Comparison of ENCODE assay signal across 8 mouse cellular contexts in the genomic region with DNA sequence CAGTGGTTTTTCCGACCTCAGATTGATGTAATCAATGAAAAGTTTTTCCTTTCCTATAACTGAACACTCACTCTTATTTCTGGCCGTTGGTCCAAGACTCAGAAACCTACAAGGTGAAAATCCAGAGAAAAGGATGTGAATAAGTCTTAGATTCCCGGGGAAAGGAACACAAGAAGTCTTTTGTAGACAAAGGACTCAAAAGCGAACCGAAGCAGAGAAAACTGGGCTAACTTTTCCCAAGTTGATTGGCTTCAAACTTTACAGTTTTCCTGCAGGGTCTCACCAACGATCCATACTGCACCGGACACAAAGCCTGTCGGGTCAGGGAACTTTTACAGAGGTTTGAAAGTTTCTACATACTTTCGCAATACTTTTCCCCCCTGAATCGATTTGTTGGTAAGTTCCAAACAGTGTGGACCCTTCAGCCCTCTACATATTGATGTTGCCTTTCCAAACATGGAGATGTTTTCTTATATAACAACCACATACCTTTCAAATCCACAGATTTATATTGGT. TPM values are rescaled to one million over a fixed set of nuclear protein-coding genes. Genes with fewer than 3 reads are reported as not detected.
DNase-seq lines count a peak whose midpoint lies in the region; ATAC-seq and TF ChIP-seq lines count a peak whose summit lies in the region.

A gene (minus strand): TSS at position 214 of the 516 bp plus-strand sequence.

- peak within 1 kb of the TSS; percentile 65 for H3K4me2 ChIP-seq in kidney, embryonic 16.5 days (replicated peaks; ENCODE audit: low read depth, low read length)
- H3K4me2 ChIP-seq in intestine, postnatal 0 days (replicated peaks; ENCODE audit: low read depth), result peak within 1 kb of the TSS; percentile 77
- H3K4me2 ChIP-seq in midbrain, embryonic 14.5 days (ENCODE audit: low read length), result peak within 1 kb of the TSS; percentile 58

- TF ChIP-seq POLR2A in brain, embryonic 14.5 days (IDR thresholded peaks at IDR 0.05; ENCODE audit: borderline replicate concordance, extremely low read depth, insufficient read depth, insufficient read length, poor library complexity, severe bottlenecking), result no peak

- peak within 1 kb of the TSS; percentile 90 for H3K27ac ChIP-seq in kidney, embryonic 16.5 days (ENCODE audit: low read length)
- peak within 1 kb of the TSS; percentile 74; the same call in 1 of the 2 replicates for H3K27ac ChIP-seq in intestine, postnatal 0 days (ENCODE audit: low read depth, low read length)
- H3K27ac ChIP-seq in midbrain, embryonic 14.5 days (replicated peaks; ENCODE audit: low read depth, low read length), result 0 out of 2 replicates have a peak within 1 kb of the TSS, but pooled peaks have one; percentile 49

- peak within 1 kb of the TSS; percentile 58 for H3K4me3 ChIP-seq in kidney, embryonic 16.5 days (ENCODE audit: low read length)
- H3K4me3 ChIP-seq in intestine, postnatal 0 days (ENCODE audit: low read depth, low read length), result peak within 1 kb of the TSS; percentile 63
- H3K4me3 ChIP-seq in midbrain, embryonic 14.5 days (replicated peaks; ENCODE audit: low read depth, low read length), result peak within 1 kb of the TSS; percentile 47

- 27% methylated on average over 10 of the region's 10 CpGs for WGBS in kidney, embryonic 16.5 days
- 30% methylated on average over 10 of the region's 10 CpGs for WGBS in intestine, postnatal 0 days
- 18% methylated on average over 10 of the region's 10 CpGs for WGBS in midbrain, embryonic 14.5 days

- H3K27me3 ChIP-seq in kidney, embryonic 16.5 days (ENCODE audit: insufficient read depth, low read length), result peaks cover 67% of the 10 kb centered on the region
- H3K27me3 ChIP-seq in intestine, postnatal 0 days (replicated peaks; ENCODE audit: control insufficient read depth, insufficient read depth, low read length), result peaks cover 46% of the 10 kb centered on the region
- peaks cover 82% of the 10 kb centered on the region for H3K27me3 ChIP-seq in midbrain, embryonic 14.5 days (ENCODE audit: control insufficient read depth, insufficient read depth, low read length)

- no peaks in the 10 kb centered on the region; the same call in 1 of the 2 replicates for H3K9me3 ChIP-seq in kidney, embryonic 16.5 days (ENCODE audit: low read length)
- H3K9me3 ChIP-seq in intestine, postnatal 0 days (ENCODE audit: control insufficient read depth), result no peaks in the 10 kb centered on the region
- no peaks in the 10 kb centered on the region for H3K9me3 ChIP-seq in midbrain, embryonic 14.5 days (ENCODE audit: control insufficient read depth, low read length)

- DNase-seq in kidney, adult 11 months, result no peak
- peak; percentile 34 for DNase-seq in brain, embryonic 14.5 days (ENCODE audit: low read depth)
- DNase-seq in gastrocnemius, postnatal 4 days (ENCODE audit: low spot score in 2 of 2), result no peak
- no peak for DNase-seq in midbrain, embryonic 14.5 days
- DNase-seq in retina, embryonic 14.5 days (ENCODE audit: low spot score), result no peak
- DNase-seq in thymus, adult 18-20 months, result no peak

- H3K4me1 ChIP-seq in kidney, embryonic 16.5 days (ENCODE audit: insufficient read depth, low read length), result no peaks in the 10 kb centered on the region
- no peaks in the 10 kb centered on the region for H3K4me1 ChIP-seq in intestine, postnatal 0 days (replicated peaks; ENCODE audit: control insufficient read depth, insufficient read depth, low read length)
- H3K4me1 ChIP-seq in midbrain, embryonic 14.5 days (ENCODE audit: control insufficient read depth, insufficient read depth, low read length), result no peaks in the 10 kb centered on the region

- no peak for ATAC-seq in kidney, embryonic 16.5 days (ENCODE audit: low FRiP score, low TSS enrichment)
- ATAC-seq in intestine, postnatal 0 days, result no peak
- ATAC-seq in midbrain, embryonic 14.5 days (ENCODE audit: low FRiP score, low TSS enrichment), result no peak

- TF ChIP-seq CTCF in brain, embryonic 14.5 days (IDR thresholded peaks at IDR 0.05; ENCODE audit: borderline replicate concordance, extremely low read depth, insufficient read depth, insufficient read length), result no peak
- no peak for TF ChIP-seq CTCF in intestine, postnatal 0 days (IDR thresholded peaks at IDR 0.05; ENCODE audit: low read depth)

- H3K9ac ChIP-seq in kidney, embryonic 16.5 days (replicated peaks; ENCODE audit: low read length), result peak within 1 kb of the TSS; percentile 87
- H3K9ac ChIP-seq in intestine, postnatal 0 days (ENCODE audit: low read depth, low read length), result peak within 1 kb of the TSS; percentile 80
- peak within 1 kb of the TSS; percentile 57 for H3K9ac ChIP-seq in midbrain, embryonic 14.5 days (replicated peaks; ENCODE audit: low read length)

- no peaks in the 10 kb centered on the region for H3K36me3 ChIP-seq in kidney, embryonic 16.5 days (ENCODE audit: insufficient read depth, low read length)
- H3K36me3 ChIP-seq in intestine, postnatal 0 days (ENCODE audit: control insufficient read depth, insufficient read depth), result no peaks in the 10 kb centered on the region
- H3K36me3 ChIP-seq in midbrain, embryonic 14.5 days (ENCODE audit: control insufficient read depth, insufficient read depth, low read length), result no peaks in the 10 kb centered on the region

RNA-seq across cellular contexts. Expression of the gene that starts here (rescaled TPM):
- 374 and 409 TPM in 2 replicates for polyA plus RNA-seq in kidney, embryonic 16.5 days (2015; fragmentation: Nextera tagmentation; extraction: Ambion mirVana)
- polyA plus RNA-seq in brain, embryonic 14.5 days (2012; rRNA removed), result 128 and 146 TPM in 2 replicates
- total RNA-seq in gastrocnemius, postnatal 4 days (2021), result 100 to 1,000 TPM; 778 to 813 TPM
- polyA plus RNA-seq in intestine, postnatal 0 days (2015; fragmentation: Nextera tagmentation; extraction: Ambion mirVana), result 45.9 and 49.8 TPM in 2 replicates
- 45.1 and 51.0 TPM in 2 replicates for polyA plus RNA-seq in midbrain, embryonic 14.5 days (2014; fragmentation: Nextera tagmentation; extraction: Ambion mirVana)
